Mouse (Mus musculus) testis, adult 2 months (tissue): Measurements from ENCODE around the gene Fam217b.

Source experiments
- CTCF ChIP-seq: fragments of 200-500 bp; IDR thresholded peaks from 2 replicates; pipeline ENCODE4 v1.5.1; 2012; ENCODE audit warnings: low read depth, mild to moderate bottlenecking, inconsistent platforms, low read length, moderate library complexity; ENCODE audit not compliant: control insufficient read depth, insufficient read depth, insufficient replicate concordance
- POLR2A ChIP-seq: fragments of 200-500 bp; IDR thresholded peaks from 2 replicates; pipeline ENCODE4 v1.6.1; 2012; ENCODE audit warnings: low read depth, mild to moderate bottlenecking, inconsistent platforms, low read length, moderate library complexity; ENCODE audit not compliant: control insufficient read depth

DNA sequence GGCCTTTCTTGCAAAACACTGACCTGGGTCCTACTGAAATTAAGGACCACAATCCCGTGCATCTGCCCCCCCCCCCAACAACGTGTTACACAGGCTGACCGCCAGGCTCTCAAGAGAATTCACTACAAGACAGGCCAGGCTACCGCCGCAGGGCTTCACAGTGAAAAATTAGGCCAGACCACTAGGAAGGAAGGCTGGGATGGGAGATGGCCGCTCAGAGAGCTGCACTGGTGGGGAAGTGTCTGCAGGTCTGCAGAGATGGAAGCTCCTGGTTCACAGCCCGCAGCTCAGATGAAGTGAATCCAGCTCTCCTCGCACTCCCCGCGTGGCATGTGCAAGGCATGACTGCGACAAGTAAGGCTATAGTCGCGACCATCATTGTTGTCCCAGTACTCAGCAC, 1.2 kb upstream of the Fam217b start:
- TF ChIP-seq POLR2A (no peak), CTCF (no peak)
